Mouse (Mus musculus) spleen, adult 2 months (tissue): ENCODE data around the gene Ssrp1.

Experiments
- CTCF ChIP-seq: fragments of 200-500 bp; IDR thresholded peaks from 2 replicates; pipeline ENCODE4 v1.5.1; 2011; ENCODE audit warnings: mild to moderate bottlenecking, inconsistent platforms; ENCODE audit not compliant: insufficient read depth, insufficient read length, insufficient replicate concordance; ENCODE audit errors: extremely low read depth
- POLR2A ChIP-seq: fragments of 200-500 bp; IDR thresholded peaks from 2 replicates; pipeline ENCODE4 v1.6.1; 2011; ENCODE audit warnings: low read depth, low read length, inconsistent platforms

DNA sequence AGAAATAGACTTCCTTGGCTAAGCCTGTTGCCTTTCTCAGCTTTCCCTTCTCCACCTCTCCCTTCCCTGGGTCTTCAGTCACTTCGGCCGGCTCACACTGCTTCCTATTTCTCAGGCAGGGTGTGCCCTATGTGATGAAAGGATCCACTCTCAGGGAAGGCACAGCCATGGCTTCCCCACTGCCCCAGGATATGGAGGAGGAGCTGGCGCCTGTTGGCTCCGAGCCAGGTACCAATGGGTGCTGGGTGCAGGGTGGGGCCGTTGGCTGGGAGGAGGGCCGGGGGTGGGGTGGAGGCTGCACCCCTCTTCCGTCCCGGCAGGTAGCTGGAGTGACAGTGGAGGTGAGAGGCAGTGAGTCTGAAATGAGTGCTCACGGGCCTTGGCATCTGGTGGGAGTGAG lies 13.7 kb downstream of the Ssrp1 start:
- TF ChIP-seq CTCF (no peak), POLR2A (no peak)
